Mouse (Mus musculus) kidney, adult 11 months (tissue): ENCODE results near the gene Gipc1.

Source experiments
- DNase-seq: peaks from one replicate; pipeline ENCODE4 v3.0.0; 2022

The Gipc1 gene

GRCm38 (mm10) chr8:83652030-83652743 lies at the start of gene Gipc1:
TSS of gene Gipc1 (plus strand) at chr8:83652677.
- DNase-seq: peak; percentile 97

GRCm38 (mm10) chr8:83607661-83608397 lies 44.6 kb upstream of the Gipc1 start, which contains the start of the genes Tecr and Dnajb1:
TSS of gene Tecr (minus strand) at chr8:83607971.
TSS of gene Dnajb1 (plus strand) at chr8:83608193.
- DNase-seq: peak; percentile 100

- peak; percentile 84 for DNase-seq
Measured at GRCm38 (mm10) chr8:83608398-83608829, 44.1 kb upstream of the Gipc1 start.

GRCm38 (mm10) chr8:83609086-83609485 lies 43.4 kb upstream of the Gipc1 start:
- DNase-seq: no peak

DNA sequence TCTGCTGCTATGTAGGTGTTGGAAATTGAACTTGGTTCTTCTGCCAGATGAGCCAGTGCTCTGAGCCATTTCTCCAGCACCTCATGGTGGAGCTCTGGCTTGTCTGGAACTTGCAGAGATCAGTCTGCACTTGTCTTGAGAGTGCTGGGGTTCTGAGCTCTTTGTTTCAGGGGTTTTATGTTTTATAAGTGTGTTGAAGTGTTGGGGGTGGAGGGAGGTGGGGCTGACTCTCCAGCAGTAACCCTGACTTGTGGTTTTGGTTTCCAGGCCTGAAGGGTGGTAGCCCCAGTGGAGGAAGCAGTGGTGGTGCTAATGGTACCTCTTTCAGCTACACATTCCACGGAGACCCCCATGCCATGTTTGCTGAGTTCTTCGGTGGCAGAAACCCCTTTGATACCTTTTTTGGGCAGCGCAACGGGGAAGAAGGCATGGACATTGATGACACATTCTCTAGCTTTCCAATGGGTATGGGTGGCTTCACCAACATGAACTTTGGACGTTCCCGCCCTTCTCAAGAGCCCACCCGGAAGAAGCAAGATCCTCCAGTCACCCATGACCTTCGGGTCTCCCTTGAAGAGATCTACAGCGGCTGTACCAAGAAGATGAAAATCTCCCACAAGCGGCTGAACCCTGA lies 42.8 kb upstream of the Gipc1 start:
- no peak for DNase-seq

GRCm38 (mm10) chr8:83611921-83612320 lies 40.6 kb upstream of the Gipc1 start:
- DNase-seq: no peak

DNA sequence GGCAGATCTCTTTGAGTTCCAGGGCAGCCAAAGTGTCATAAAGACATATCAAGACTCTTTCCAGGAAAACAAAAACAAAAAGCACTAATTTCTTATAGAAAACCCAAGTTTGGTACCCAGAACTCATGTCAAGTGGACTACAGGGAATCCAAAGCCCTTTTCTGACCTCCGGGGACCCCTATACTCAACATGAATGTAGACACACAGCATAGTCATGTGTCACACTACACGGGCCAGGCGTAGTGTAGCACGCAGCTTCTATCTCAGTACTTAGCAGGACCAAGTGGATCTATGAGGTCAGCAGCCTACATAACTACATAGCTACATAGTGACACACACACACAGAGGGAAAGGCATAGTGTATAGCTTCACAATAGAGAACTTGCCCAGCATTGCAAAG lies 38.8 kb upstream of the Gipc1 start:
- DNase-seq: no peak

- DNase-seq: no peak
Measured at GRCm38 (mm10) chr8:83616625-83617024, 35.9 kb upstream of the Gipc1 start.

DNA sequence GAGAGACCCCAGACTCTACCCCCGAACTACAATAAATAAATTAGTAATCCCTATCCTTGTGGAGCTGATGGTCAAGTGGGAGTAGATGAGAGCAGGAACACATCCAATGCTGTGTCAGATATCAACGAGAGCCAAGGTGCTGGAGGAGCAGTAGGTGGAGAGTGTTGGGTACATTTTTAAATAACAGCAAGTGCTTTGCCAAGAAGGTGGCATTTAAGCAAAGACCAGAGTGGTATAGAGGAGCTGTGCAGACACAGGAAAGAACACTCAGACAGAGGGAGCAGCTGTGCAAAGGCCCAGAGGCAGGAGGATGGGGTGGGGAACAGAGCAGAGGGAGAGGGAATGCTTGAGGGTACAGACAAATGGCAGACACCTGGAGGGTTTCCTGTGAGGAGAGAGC lies 35.4 kb upstream of the Gipc1 start:
- no peak for DNase-seq

DNA sequence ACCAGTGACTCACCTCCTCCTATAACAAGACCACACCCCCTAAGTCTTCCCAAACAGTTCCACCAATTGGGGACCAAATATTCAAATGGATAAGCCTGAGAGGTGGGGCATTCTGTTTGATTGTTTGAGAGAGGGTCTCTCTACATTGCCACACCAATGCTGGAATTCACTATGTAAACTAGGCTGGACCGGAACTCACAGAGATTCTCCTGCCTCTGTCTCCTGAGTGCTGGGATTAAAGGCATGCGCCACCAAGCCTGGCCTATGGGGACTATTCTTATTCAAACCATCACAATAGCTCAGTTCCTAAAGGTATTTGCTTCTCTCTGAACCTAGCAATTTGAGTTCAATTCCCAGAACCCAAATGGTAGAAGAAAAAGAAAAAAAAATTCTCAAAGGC lies 33.9 kb upstream of the Gipc1 start:
- no peak for DNase-seq

- DNase-seq: no peak
Measured at GRCm38 (mm10) chr8:83619568-83620285, 32.8 kb upstream of the Gipc1 start.

DNA sequence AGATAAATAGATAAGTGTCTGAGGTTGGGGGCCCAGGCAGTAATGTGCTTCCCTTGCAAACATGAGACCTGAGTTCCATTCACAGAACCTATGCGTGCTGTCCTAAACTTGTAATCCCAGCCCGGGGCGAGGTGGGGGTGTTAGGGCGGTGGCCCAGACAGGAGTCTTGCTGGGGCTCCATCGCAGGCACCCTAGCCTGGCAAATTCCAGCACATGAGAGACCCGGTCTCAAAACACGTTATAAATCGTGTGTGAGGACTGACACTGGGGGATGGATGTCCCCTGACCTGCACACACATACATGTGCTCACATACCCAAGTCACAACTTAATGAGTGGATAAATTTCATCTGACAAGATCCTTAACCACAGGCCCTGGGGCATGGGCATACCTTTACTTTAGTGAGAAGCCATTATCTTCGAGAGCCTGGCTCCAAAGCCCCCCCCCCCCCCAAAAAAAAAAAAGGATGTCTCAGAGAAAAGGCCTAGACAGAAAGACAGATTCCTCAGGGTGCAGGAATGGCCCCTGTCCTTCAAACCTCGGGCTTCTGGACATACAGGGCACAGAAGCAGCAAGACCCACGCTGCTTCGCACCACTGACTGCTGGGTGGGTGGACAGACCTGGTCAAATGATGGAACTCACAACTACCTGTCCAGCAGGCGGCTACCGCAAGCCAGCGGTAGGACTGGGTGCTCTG lies 30.6 kb upstream of the Gipc1 start:
- DNase-seq: no peak

- peak; percentile 73 for DNase-seq
Measured at GRCm38 (mm10) chr8:83622389-83622989, 30.0 kb upstream of the Gipc1 start.

GRCm38 (mm10) chr8:83623549-83623948 lies 28.9 kb upstream of the Gipc1 start:
- no peak for DNase-seq

DNA sequence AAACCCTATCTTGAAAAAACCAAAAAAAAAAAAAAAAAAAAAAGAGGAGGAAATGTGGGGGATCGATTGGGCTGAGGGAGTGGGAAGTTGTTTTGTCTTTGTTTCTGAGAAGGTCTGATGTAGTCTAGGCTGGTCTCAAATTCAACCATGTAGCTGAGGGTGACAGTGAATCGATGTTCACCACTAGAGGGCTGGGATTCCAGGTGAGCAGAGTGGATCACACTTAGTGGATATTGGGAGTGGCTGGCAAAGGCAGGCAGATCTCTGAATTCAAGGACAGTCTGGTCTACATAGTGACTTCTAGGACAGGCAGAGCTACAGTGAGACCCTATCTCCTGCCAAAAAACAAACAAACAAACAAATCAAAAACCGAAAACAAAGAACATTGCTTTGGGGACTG lies 27.7 kb upstream of the Gipc1 start:
- no peak for DNase-seq

DNA sequence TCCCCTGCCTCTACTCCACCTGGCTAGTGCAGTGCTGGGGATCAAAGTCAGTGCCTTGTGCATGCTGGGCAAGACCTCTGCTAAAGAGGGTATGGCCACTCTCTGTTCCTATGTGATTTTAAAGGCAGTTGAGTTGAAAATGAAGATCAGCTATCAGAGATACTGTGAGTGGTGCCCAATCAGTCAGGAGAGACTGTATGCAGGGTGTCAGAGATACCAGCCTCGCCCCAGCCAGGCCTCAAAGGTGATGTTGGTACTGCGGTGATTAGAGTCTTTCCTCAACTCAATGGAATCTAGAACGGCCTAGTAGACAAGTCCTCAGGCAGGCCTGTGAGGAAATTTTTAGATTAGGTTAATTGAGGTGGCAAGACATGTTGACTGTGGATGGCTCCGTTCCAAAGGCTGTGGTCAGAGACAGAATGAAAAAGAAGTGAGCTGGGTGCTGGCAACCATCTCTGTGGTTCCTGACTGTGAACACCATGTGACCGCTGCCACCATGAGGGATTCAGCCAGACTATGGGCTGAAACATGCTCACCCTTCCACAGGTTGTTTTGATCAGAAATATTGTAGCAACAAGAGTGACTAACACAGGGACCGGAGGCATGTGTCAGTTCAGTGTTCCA lies 26.7 kb upstream of the Gipc1 start:
- no peak for DNase-seq

- DNase-seq: no peak
Measured at GRCm38 (mm10) chr8:83632083-83632707, 20.3 kb upstream of the Gipc1 start.

- no peak for DNase-seq
Measured at GRCm38 (mm10) chr8:83638856-83639255, 13.6 kb upstream of the Gipc1 start.

DNA sequence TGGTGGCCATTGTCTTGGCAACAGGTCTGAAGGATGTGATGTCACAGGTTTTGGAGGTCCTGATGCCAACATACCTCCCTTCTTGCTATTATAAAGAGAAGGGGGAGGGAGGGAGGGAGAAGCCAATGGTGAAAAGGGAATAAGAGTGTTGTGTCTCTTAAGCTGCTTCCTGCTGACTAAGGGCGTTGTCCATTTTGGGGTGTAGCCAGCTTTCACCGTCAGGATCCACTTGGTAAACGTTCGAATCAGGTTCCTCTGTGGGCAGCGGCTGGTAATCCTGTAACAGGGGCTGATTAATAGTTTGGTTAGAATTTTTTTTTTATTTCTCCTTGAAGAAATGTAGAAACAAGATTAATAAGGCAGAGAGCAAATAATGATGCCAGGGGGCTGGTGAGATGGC lies 12.8 kb upstream of the Gipc1 start:
- DNase-seq: no peak

GRCm38 (mm10) chr8:83647511-83647910 lies 5.0 kb upstream of the Gipc1 start:
- DNase-seq: no peak

GRCm38 (mm10) chr8:83648031-83648430 lies 4.4 kb upstream of the Gipc1 start:
- no peak for DNase-seq
